Mouse (Mus musculus): ENCODE measurements around the gene E130218I03Rik.

DNA sequence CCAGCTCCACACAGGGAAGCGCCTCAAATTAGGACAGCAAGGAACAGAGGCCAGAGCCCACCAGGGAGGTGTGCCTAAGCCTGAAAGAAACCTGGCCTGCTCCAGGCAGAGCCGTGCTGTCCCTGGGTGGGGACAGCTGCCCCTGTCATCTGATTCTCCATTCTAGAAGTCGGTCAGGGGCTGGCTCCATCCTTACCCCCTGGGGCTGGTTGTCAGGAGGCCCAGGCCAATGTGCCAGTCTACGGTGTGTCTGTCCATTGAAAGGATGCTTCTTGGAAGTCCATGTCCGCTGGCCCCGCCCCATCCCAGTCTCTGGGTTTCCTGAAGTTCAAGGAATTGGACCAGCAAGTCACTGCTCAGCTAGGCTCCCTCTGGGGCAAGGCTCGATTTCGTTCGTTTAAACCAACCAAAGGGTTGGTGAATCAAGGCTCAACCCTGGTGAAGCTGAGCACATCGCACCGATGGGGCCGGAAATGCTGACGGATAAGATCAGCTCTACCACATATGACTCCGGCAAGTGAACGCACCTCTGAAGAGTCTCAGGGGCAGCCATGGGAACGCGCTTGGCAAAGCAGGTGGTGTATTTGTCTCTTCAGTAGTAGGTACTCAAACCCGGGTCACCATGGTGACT, 49.7 kb downstream of the E130218I03Rik start:
- TF ChIP-seq CTCF (IDR thresholded peaks at IDR 0.05; ENCODE audit: borderline replicate concordance, insufficient read depth, low read depth, low read length) (no peak), POLR2A (IDR thresholded peaks at IDR 0.05; ENCODE audit: borderline replicate concordance, insufficient read depth, low read length) (no peak)

All from cerebellum, adult 2 months (tissue).